In the genomic region with DNA sequence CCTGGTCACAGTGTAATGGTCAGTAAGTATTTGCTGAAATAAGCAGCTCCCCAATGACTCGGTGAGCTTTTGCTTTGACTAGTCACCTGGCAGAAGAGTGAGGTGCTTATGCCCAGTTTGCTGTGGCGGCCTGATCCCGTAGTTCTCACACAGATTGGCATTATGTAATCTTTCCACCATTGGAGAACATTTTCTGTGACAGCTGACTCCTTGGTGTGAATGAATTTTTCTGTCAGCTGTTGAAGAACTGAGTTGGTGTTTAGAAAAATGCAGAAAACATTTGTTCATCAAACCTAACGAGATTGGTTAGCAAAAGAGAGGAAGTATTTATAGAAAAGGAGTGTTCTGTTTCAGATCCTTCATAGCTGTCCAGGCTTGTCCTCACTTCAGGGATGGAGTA, we compare ENCODE assay signal across 9 mouse cellular contexts. TPM values are rescaled to one million over a fixed set of nuclear protein-coding genes. Genes with fewer than 3 reads are reported as not detected.
DNase-seq lines count a peak whose midpoint lies in the region; ATAC-seq lines count a peak whose summit lies in the region.
"Had no signal": no experiment of that assay in that cellular context is flagged by ENCODE, and none has a peak within 500 bp of the region (broad histone marks: within the 10 kb centered on the region; RNA-seq: fewer than 3 reads in every experiment).

No protein-coding gene starts in this region.

- H3K4me2 ChIP-seq in heart, embryonic 13.5 days: no peak overlapping the region
- H3K4me2 ChIP-seq in lung, embryonic 16.5 days (ENCODE audit: low read depth, low read length): no peak overlapping the region
- H3K4me2 ChIP-seq: limb, embryonic 13.5 days had no signal

- WGBS in heart, embryonic 13.5 days: 58% methylated on average over 4 of the region's 4 CpGs
- 57% methylated on average over 4 of the region's 4 CpGs for WGBS in lung, embryonic 16.5 days

- H3K9ac ChIP-seq in heart, embryonic 13.5 days: no peak overlapping the region
- H3K9ac ChIP-seq in lung, embryonic 16.5 days (ENCODE audit: low read length): no peak overlapping the region
- H3K9ac ChIP-seq: limb, embryonic 13.5 days had no signal

- H3K36me3 ChIP-seq in heart, embryonic 13.5 days: no peaks in the 10 kb centered on the region
- H3K36me3 ChIP-seq in lung, embryonic 16.5 days (ENCODE audit: control insufficient read depth, insufficient read depth, low read length): no peaks in the 10 kb centered on the region

- peaks cover 55% of the 10 kb centered on the region for H3K4me1 ChIP-seq in heart, embryonic 13.5 days
- peaks cover 40% of the 10 kb centered on the region for H3K4me1 ChIP-seq in lung, embryonic 16.5 days (replicated peaks; ENCODE audit: control insufficient read depth, insufficient read depth, low read length)

- H3K9me3 ChIP-seq in heart, embryonic 13.5 days: no peaks in the 10 kb centered on the region
- no peaks in the 10 kb centered on the region for H3K9me3 ChIP-seq in lung, embryonic 16.5 days (ENCODE audit: control insufficient read depth, low read length)
- H3K9me3 ChIP-seq: limb, embryonic 13.5 days had no signal

- no peak for DNase-seq in heart, adult 8-10 months (ENCODE audit: low spot score)
- DNase-seq in lung, postnatal 10 days: no peak
- peak; percentile 59 to 73 for DNase-seq in cerebellum, postnatal 14 days
- DNase-seq in layer of hippocampus, postnatal 14 days (ENCODE audit: low spot score in 2 of 2): peak; percentile 27 to 74
- DNase-seq in ovary, postnatal 14 days (ENCODE audit: low spot score): no peak
- no peak for DNase-seq in MN1 (ENCODE audit: low spot score)

- ATAC-seq in heart, embryonic 13.5 days (ENCODE audit: extremely low read depth, insufficient number of reproducible peaks, low FRiP score, low TSS enrichment): no peak
- ATAC-seq in lung, embryonic 16.5 days (ENCODE audit: low read depth): no peak

- H3K27ac ChIP-seq in heart, embryonic 13.5 days (replicated peaks): peak overlapping the region; percentile 83
- peak overlapping the region; percentile 18; the same call in 1 of the 2 replicates for H3K27ac ChIP-seq in lung, embryonic 16.5 days (ENCODE audit: low read length)
- H3K27ac ChIP-seq: limb, embryonic 13.5 days had no signal

- no peaks in the 10 kb centered on the region for H3K27me3 ChIP-seq in heart, embryonic 13.5 days (replicated peaks)
- H3K27me3 ChIP-seq in lung, embryonic 16.5 days (ENCODE audit: control insufficient read depth, insufficient read depth, low read depth, low read length): no peaks in the 10 kb centered on the region
- H3K27me3 ChIP-seq: limb, embryonic 13.5 days had no signal

- H3K4me3 ChIP-seq in heart, embryonic 13.5 days: no peak overlapping the region
- H3K4me3 ChIP-seq in lung, embryonic 16.5 days (ENCODE audit: low read length): no peak overlapping the region
- H3K4me3 ChIP-seq: limb, embryonic 13.5 days had no signal

RNA-seq across cellular contexts. Expression of gene Gnaq, which starts 34.6 kb away (rescaled TPM):
- polyA plus RNA-seq in heart, embryonic 13.5 days (2015; fragmentation: Nextera tagmentation; extraction: Ambion mirVana): 16.9 and 18.3 TPM in 2 replicates
- 10 to 100 TPM; 20.5 to 23.7 (median 21.6) TPM for total RNA-seq in heart, adult 8-10 months (2022)
- polyA plus RNA-seq in lung, embryonic 16.5 days (2015; fragmentation: Nextera tagmentation; extraction: Ambion mirVana): 32.5 and 32.9 TPM in 2 replicates
- total RNA-seq in layer of hippocampus, postnatal 14 days (2021): 100 to 1,000 TPM; 206 TPM

Comparison
In these comparisons a context has a peak if more than half of its experiments do, and no peak if none do; other contexts are left out.
1. DNase-seq: peak in cerebellum, postnatal 14 days (2 of 2) and layer of hippocampus, postnatal 14 days (2 of 2); none in heart, adult 8-10 months (single experiment), lung, postnatal 10 days (single experiment), ovary, postnatal 14 days (single experiment) and MN1 (single experiment).
2. RNA of gene Gnaq, which starts 34.6 kb away (total RNA-seq): 206 TPM in layer of hippocampus, postnatal 14 days; 20.5 to 23.7 TPM in heart, adult 8-10 months; every median in the first group is over 4 times any median in the second.